Mouse (Mus musculus): Measurements from ENCODE around the gene Fbxo10. TPM values are rescaled to one million over a fixed set of nuclear protein-coding genes. Genes with fewer than 3 reads are reported as not detected.
A peak's percentile ranks its signal among the peaks of the same experiment; 100 is the strongest.
"Not testable (repeated sequence)": the region's sequence is repeated elsewhere in the genome, so short reads cannot be mapped to it uniquely, and the experiment has no call there.

Fbxo10 gene
- polyA plus RNA-seq, 1 experiment from 2014 or later: 14.6 TPM

- 49% methylated on average over 8 of the region's 8 CpGs for WGBS
These were observed 489 bp upstream of the Fbxo10 start for GRCm38 (mm10) chr4:45084895-45085290.

GRCm38 (mm10) chr4:45083487-45083886 lies 917 bp downstream of the Fbxo10 start:
- DNase-seq (ENCODE audit: low spot score) (peak; percentile 45), ATAC-seq (ENCODE audit: low FRiP score) (no peak)
- Histone ChIP-seq H3K4me1 (replicated peaks; ENCODE audit: control insufficient read depth, insufficient read depth, low read length) (peaks cover 11% of the 10 kb centered on the region), H3K4me2 (replicated peaks) (peak overlapping the region; percentile 75), H3K27ac (peak overlapping the region; percentile 33; the same call in 1 of the 2 replicates), H3K4me3 (replicated peaks; ENCODE audit: low read length) (peak overlapping the region; percentile 98), H3K9ac (peak overlapping the region; percentile 97), H3K36me3 (replicated peaks; ENCODE audit: control insufficient read depth, insufficient read depth) (no peaks in the 10 kb centered on the region), H3K27me3 (ENCODE audit: control insufficient read depth, insufficient read depth, low read length) (no peaks in the 10 kb centered on the region), H3K9me3 (ENCODE audit: control insufficient read depth, low read length) (no peaks in the 10 kb centered on the region)
- 1% methylated on average over 8 of the region's 8 CpGs for WGBS

More at GRCm38 (mm10) chr4:45084895-45085290, 489 bp upstream of the Fbxo10 start:
- Histone ChIP-seq H3K27ac (peak overlapping the region; percentile 87; the same call in 1 of the 2 replicates), H3K4me2 (replicated peaks) (peak overlapping the region; percentile 75), H3K36me3 (replicated peaks; ENCODE audit: control insufficient read depth, insufficient read depth) (no peaks in the 10 kb centered on the region), H3K27me3 (ENCODE audit: control insufficient read depth, insufficient read depth, low read length) (no peaks in the 10 kb centered on the region), H3K4me3 (replicated peaks; ENCODE audit: low read length) (peak overlapping the region; percentile 98), H3K9ac (peak overlapping the region; percentile 20; the same call in 1 of the 2 replicates), H3K9me3 (ENCODE audit: control insufficient read depth, low read length) (no peaks in the 10 kb centered on the region), H3K4me1 (replicated peaks; ENCODE audit: control insufficient read depth, insufficient read depth, low read length) (peaks cover 11% of the 10 kb centered on the region)
- ATAC-seq (ENCODE audit: low FRiP score): no peak
- no peak for DNase-seq (ENCODE audit: low spot score)

GRCm38 (mm10) chr4:45082951-45083350 lies 1.5 kb downstream of the Fbxo10 start:
- H3K4me2 ChIP-seq (replicated peaks): peak overlapping the region; percentile 75
- H3K9me3 ChIP-seq (ENCODE audit: control insufficient read depth, low read length): no peaks in the 10 kb centered on the region
- peaks cover 11% of the 10 kb centered on the region for H3K4me1 ChIP-seq (replicated peaks; ENCODE audit: control insufficient read depth, insufficient read depth, low read length)
- ATAC-seq (ENCODE audit: low FRiP score): no peak
- H3K27ac ChIP-seq: peak overlapping the region; percentile 79
- peak overlapping the region; percentile 98 for H3K4me3 ChIP-seq (replicated peaks; ENCODE audit: low read length)
- no peaks in the 10 kb centered on the region for H3K27me3 ChIP-seq (ENCODE audit: control insufficient read depth, insufficient read depth, low read length)
- 48% methylated on average over 9 of the region's 9 CpGs for WGBS
- H3K9ac ChIP-seq: peak overlapping the region; percentile 97
- no peaks in the 10 kb centered on the region for H3K36me3 ChIP-seq (replicated peaks; ENCODE audit: control insufficient read depth, insufficient read depth)
- no peak for DNase-seq (ENCODE audit: low spot score)

- H3K9ac ChIP-seq; H3K4me3 ChIP-seq (replicated peaks; ENCODE audit: low read length); H3K36me3 ChIP-seq (replicated peaks; ENCODE audit: control insufficient read depth, insufficient read depth); DNase-seq (ENCODE audit: low spot score); H3K4me2 ChIP-seq (replicated peaks); ATAC-seq (ENCODE audit: low FRiP score); H3K27me3 ChIP-seq (ENCODE audit: control insufficient read depth, insufficient read depth, low read length); H3K27ac ChIP-seq; H3K9me3 ChIP-seq (ENCODE audit: control insufficient read depth, low read length): not testable (repeated sequence)
- H3K4me1 ChIP-seq (replicated peaks; ENCODE audit: control insufficient read depth, insufficient read depth, low read length): peaks cover 11% of the 10 kb centered on the region
- 88% methylated on average over 4 of the region's 4 CpGs for WGBS
These were observed 3.4 kb downstream of the Fbxo10 start for GRCm38 (mm10) chr4:45081041-45081440.

- no peak overlapping the region for H3K4me3 ChIP-seq (replicated peaks; ENCODE audit: low read length)
- no peaks in the 10 kb centered on the region for H3K9me3 ChIP-seq (ENCODE audit: control insufficient read depth, low read length)
- WGBS: 80% methylated on average over 6 of the region's 6 CpGs
These were observed 10.9 kb downstream of the Fbxo10 start for GRCm38 (mm10) chr4:45073544-45073943.

GRCm38 (mm10) chr4:45072261-45072973 lies 12.0 kb downstream of the Fbxo10 start:
- DNase-seq (ENCODE audit: low spot score) (no peak), ATAC-seq (ENCODE audit: low FRiP score) (no peak)
- Histone ChIP-seq H3K9me3 (ENCODE audit: control insufficient read depth, low read length) (no peaks in the 10 kb centered on the region), H3K4me1 (replicated peaks; ENCODE audit: control insufficient read depth, insufficient read depth, low read length) (no peaks in the 10 kb centered on the region), H3K36me3 (replicated peaks; ENCODE audit: control insufficient read depth, insufficient read depth) (no peaks in the 10 kb centered on the region), H3K9ac (no peak overlapping the region), H3K27ac (no peak overlapping the region), H3K4me2 (replicated peaks) (no peak overlapping the region), H3K4me3 (replicated peaks; ENCODE audit: low read length) (no peak overlapping the region), H3K27me3 (ENCODE audit: control insufficient read depth, insufficient read depth, low read length) (no peaks in the 10 kb centered on the region)
- WGBS: 73% methylated on average over 15 of the region's 15 CpGs

More at GRCm38 (mm10) chr4:45073544-45073943, 10.9 kb downstream of the Fbxo10 start:
- Histone ChIP-seq H3K27ac (no peak overlapping the region), H3K4me2 (replicated peaks) (no peak overlapping the region), H3K4me1 (replicated peaks; ENCODE audit: control insufficient read depth, insufficient read depth, low read length) (no peaks in the 10 kb centered on the region), H3K36me3 (replicated peaks; ENCODE audit: control insufficient read depth, insufficient read depth) (no peaks in the 10 kb centered on the region), H3K9ac (no peak overlapping the region), H3K27me3 (ENCODE audit: control insufficient read depth, insufficient read depth, low read length) (no peaks in the 10 kb centered on the region)
- no peak for DNase-seq (ENCODE audit: low spot score)
- no peak for ATAC-seq (ENCODE audit: low FRiP score)

- Histone ChIP-seq H3K9ac (no peak overlapping the region), H3K9me3 (ENCODE audit: control insufficient read depth, low read length) (no peaks in the 10 kb centered on the region), H3K27me3 (ENCODE audit: control insufficient read depth, insufficient read depth, low read length) (no peaks in the 10 kb centered on the region), H3K27ac (no peak overlapping the region), H3K4me2 (replicated peaks) (no peak overlapping the region), H3K36me3 (replicated peaks; ENCODE audit: control insufficient read depth, insufficient read depth) (no peaks in the 10 kb centered on the region), H3K4me1 (replicated peaks; ENCODE audit: control insufficient read depth, insufficient read depth, low read length) (no peaks in the 10 kb centered on the region), H3K4me3 (replicated peaks; ENCODE audit: low read length) (no peak overlapping the region)
- ATAC-seq (ENCODE audit: low FRiP score) (no peak), DNase-seq (ENCODE audit: low spot score) (no peak)
- WGBS: 93% methylated on average over 4 of the region's 4 CpGs
These were observed 16.7 kb downstream of the Fbxo10 start for GRCm38 (mm10) chr4:45067742-45068141.

DNA sequence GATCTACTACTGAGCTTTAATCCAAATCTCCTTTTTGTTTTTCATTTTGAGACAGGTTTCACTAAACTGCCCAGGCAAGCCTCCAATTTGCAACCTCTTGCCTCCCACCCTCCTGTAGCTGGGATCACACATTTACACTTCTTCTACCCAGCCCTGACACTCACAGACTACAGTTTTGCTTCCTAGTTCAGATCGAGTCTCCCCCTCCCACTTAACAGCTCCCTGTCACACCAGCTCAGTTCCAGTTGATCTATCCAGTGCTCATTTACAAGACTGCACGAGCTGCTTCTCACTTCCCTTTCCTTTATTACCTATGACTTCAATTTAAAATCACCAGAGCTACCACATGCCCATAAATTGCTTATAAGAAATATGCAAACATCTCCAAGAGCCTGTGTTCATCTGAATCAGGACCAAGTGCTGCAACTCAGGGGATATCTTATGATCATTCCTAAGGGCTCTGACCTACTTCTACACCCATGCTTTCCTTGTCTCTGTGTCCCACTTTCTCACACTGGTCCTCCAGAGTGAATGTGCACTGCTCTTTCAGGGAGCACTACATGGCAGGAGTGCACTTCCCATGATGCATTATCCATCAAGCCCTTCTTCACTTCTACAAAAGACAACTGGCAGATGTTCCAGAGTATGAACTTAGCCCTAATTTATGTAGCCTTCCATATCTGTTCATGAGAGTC lies 18.2 kb downstream of the Fbxo10 start:
- no peak overlapping the region for H3K4me2 ChIP-seq (replicated peaks)
- H3K4me1 ChIP-seq (replicated peaks; ENCODE audit: control insufficient read depth, insufficient read depth, low read length): no peaks in the 10 kb centered on the region
- DNase-seq (ENCODE audit: low spot score): no peak
- no peak overlapping the region for H3K27ac ChIP-seq
- WGBS: 65% methylated on average over 2 of the region's 2 CpGs
- no peaks in the 10 kb centered on the region for H3K27me3 ChIP-seq (ENCODE audit: control insufficient read depth, insufficient read depth, low read length)
- H3K4me3 ChIP-seq (replicated peaks; ENCODE audit: low read length): no peak overlapping the region
- peaks cover 10% of the 10 kb centered on the region for H3K36me3 ChIP-seq (replicated peaks; ENCODE audit: control insufficient read depth, insufficient read depth)
- H3K9me3 ChIP-seq (ENCODE audit: control insufficient read depth, low read length): no peaks in the 10 kb centered on the region
- ATAC-seq (ENCODE audit: low FRiP score): no peak
- H3K9ac ChIP-seq: no peak overlapping the region

DNA sequence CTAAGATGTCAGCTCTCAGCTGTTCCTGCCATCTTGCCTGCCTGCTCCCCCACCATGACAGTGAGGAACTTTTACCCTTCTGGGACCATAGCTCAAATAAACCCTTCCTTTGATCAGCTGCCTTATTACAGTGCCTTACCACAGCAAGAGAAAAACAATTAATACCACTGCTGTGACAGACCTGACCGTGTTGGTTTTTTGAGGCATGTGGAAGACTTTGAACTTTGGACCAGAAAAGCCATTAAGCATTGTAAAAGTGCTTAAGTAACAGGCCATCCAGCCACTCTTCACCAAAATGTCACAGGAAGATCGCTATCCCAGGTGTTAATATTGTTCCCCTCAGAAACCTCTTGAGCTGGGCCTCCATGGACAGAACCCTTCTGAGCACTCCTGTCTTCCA lies 19.8 kb downstream of the Fbxo10 start:
- 89% methylated on average over 2 of the region's 2 CpGs for WGBS

More for the DNA sequence above, 19.8 kb downstream of the Fbxo10 start:
- Histone ChIP-seq H3K36me3 (replicated peaks; ENCODE audit: control insufficient read depth, insufficient read depth) (peaks cover 23% of the 10 kb centered on the region), H3K9me3 (ENCODE audit: control insufficient read depth, low read length) (no peaks in the 10 kb centered on the region), H3K9ac (no peak overlapping the region), H3K27me3 (ENCODE audit: control insufficient read depth, insufficient read depth, low read length) (no peaks in the 10 kb centered on the region), H3K27ac (no peak overlapping the region), H3K4me3 (replicated peaks; ENCODE audit: low read length) (no peak overlapping the region), H3K4me2 (replicated peaks) (no peak overlapping the region), H3K4me1 (replicated peaks; ENCODE audit: control insufficient read depth, insufficient read depth, low read length) (no peaks in the 10 kb centered on the region)
- no peak for ATAC-seq (ENCODE audit: low FRiP score)
- no peak for DNase-seq (ENCODE audit: low spot score)

Data from hindbrain, embryonic 14.5 days (tissue).